Mouse (Mus musculus) testis, adult 2 months (tissue): ENCODE results near the gene Syne2. TPM values are rescaled to one million over a fixed set of nuclear protein-coding genes. Genes with fewer than 3 reads are reported as not detected.

Experiments used
- H3K27ac ChIP-seq: fragments of 200-500 bp; 2 replicates; pipeline ENCODE4 v1.5.1; 2012; ENCODE audit warnings: low read depth, low read length; ENCODE audit not compliant: control insufficient read depth, insufficient read depth
- H3K27me3 ChIP-seq: fragments of 200-500 bp; 2 replicates; pipeline ENCODE4 v1.6.1; 2012; ENCODE audit warnings: mild to moderate bottlenecking, low read length, moderate library complexity; ENCODE audit not compliant: control insufficient read depth, insufficient read depth
- H3K36me3 ChIP-seq: fragments of 200-500 bp; 2 replicates; pipeline ENCODE4 v1.6.1; 2012; ENCODE audit warnings: mild to moderate bottlenecking, low read length; ENCODE audit not compliant: control insufficient read depth, insufficient read depth
- H3K4me1 ChIP-seq: fragments of 200-500 bp; 2 replicates; pipeline ENCODE4 v1.6.1; 2012; ENCODE audit warnings: low read length; ENCODE audit not compliant: control insufficient read depth, insufficient read depth
- H3K4me3 ChIP-seq: fragments of 200-500 bp; 2 replicates; pipeline ENCODE4 v1.5.1; 2012; ENCODE audit warnings: low read depth, mild to moderate bottlenecking, low read length, moderate library complexity, mixed read lengths; ENCODE audit not compliant: control insufficient read depth
- CTCF ChIP-seq: fragments of 200-500 bp; IDR thresholded peaks from 2 replicates; pipeline ENCODE4 v1.5.1; 2012; ENCODE audit warnings: low read depth, mild to moderate bottlenecking, inconsistent platforms, low read length, moderate library complexity; ENCODE audit not compliant: control insufficient read depth, insufficient read depth, insufficient replicate concordance
- POLR2A ChIP-seq: fragments of 200-500 bp; IDR thresholded peaks from 2 replicates; pipeline ENCODE4 v1.6.1; 2012; ENCODE audit warnings: low read depth, mild to moderate bottlenecking, inconsistent platforms, low read length, moderate library complexity; ENCODE audit not compliant: control insufficient read depth
- polyA plus RNA-seq: library from polyadenylated mRNA; depleted of rRNA; stranded (reverse); fragments of >200 nt; gene quantifications from 2 replicates; pipeline ENCODE4 v1.2.3, GENCODE M21; 2012

The Syne2 gene
- polyA plus RNA-seq, 1 experiment = 35.5 TPM

- peak overlapping the region; percentile 74 for H3K4me3 ChIP-seq
- peaks cover 8% of the 10 kb centered on the region for H3K4me1 ChIP-seq
- no peak overlapping the region for H3K27ac ChIP-seq
- no peaks in the 10 kb centered on the region for H3K36me3 ChIP-seq
- no peaks in the 10 kb centered on the region for H3K27me3 ChIP-seq
- TF ChIP-seq CTCF (no peak), POLR2A (no peak)
Measured at GRCm38 (mm10) chr12:75819481-75819880, 1.5 kb downstream of the Syne2 start.

GRCm38 (mm10) chr12:75820216-75820615 lies 2.3 kb downstream of the Syne2 start:
- Histone ChIP-seq H3K36me3 (no peaks in the 10 kb centered on the region), H3K4me1 (peaks cover 8% of the 10 kb centered on the region), H3K4me3 (no peak overlapping the region), H3K27ac (no peak overlapping the region), H3K27me3 (no peaks in the 10 kb centered on the region)
- TF ChIP-seq CTCF (no peak), POLR2A (no peak)

GRCm38 (mm10) chr12:75822122-75822521 lies 4.2 kb downstream of the Syne2 start:
- TF ChIP-seq POLR2A (no peak), CTCF (no peak)
- H3K36me3 ChIP-seq = no peaks in the 10 kb centered on the region
- H3K27ac ChIP-seq = no peak overlapping the region
- H3K4me1 ChIP-seq = peaks cover 8% of the 10 kb centered on the region
- H3K4me3 ChIP-seq = no peak overlapping the region
- H3K27me3 ChIP-seq = no peaks in the 10 kb centered on the region

GRCm38 (mm10) chr12:75823475-75823874 lies 5.5 kb downstream of the Syne2 start:
- Histone ChIP-seq H3K27me3 (no peaks in the 10 kb centered on the region), H3K4me1 (peaks cover 8% of the 10 kb centered on the region), H3K36me3 (no peaks in the 10 kb centered on the region), H3K4me3 (no peak overlapping the region), H3K27ac (no peak overlapping the region)
- TF ChIP-seq CTCF (no peak), POLR2A (no peak)

DNA sequence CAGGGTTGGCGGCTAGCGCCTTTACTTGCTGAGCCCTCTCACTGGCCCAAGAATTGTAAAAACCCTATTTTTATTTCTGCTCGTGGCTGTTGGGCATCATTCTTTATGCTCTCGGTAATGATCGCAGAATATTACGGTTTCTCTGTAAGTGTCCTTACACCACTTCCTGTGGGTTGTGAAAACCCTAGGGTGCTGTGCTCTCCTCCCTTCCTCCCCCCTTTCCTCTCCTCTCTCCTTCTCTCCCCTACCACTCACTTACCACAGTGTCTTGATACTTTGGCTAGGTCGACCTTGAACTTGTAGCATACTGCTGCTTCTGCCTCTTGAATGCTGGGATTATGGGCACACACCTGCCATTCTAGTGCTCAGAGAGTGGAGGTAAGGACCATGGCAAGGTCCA lies 7.5 kb downstream of the Syne2 start:
- H3K27me3 ChIP-seq = no peaks in the 10 kb centered on the region
- peaks cover 3% of the 10 kb centered on the region for H3K4me1 ChIP-seq
- no peaks in the 10 kb centered on the region for H3K36me3 ChIP-seq
- H3K27ac ChIP-seq = no peak overlapping the region
- TF ChIP-seq POLR2A (no peak), CTCF (no peak)
- no peak overlapping the region for H3K4me3 ChIP-seq

DNA sequence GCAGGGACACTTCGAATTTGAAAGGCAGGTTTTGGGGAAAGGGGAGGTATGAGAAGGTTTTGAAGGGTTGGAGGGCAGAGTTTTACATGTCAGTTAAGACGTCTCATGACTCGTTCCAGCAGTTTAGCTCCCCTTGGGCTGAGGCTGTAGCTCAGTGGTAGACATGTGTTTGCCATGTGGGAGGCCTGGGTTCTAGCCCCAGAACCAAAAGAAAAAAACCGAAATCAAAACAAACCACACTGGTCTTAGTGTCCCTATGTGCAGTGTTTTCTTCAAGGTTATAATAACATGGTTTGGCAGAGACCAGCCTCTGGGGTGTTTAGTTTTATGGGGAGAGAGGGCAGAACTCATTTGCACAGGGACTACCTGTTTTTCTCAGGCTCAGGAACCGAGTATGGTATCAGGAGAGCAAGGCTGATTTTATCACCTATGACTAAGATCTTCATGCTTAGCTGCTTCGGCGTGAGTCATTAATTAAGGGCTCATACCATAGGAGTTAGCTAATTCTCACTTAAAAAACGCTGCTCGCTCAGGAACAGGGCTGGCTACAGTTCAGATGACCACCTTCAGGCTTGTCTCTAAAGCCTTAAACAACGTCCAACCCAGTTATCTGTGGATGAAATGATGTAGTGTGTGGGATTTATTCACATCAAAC lies 8.9 kb downstream of the Syne2 start:
- no peak overlapping the region for H3K4me3 ChIP-seq

GRCm38 (mm10) chr12:75827751-75828150 lies 9.8 kb downstream of the Syne2 start:
- no peaks in the 10 kb centered on the region for H3K27me3 ChIP-seq
- TF ChIP-seq POLR2A (no peak), CTCF (no peak)
- H3K27ac ChIP-seq = no peak overlapping the region
- H3K36me3 ChIP-seq = no peaks in the 10 kb centered on the region
- H3K4me1 ChIP-seq = peaks cover 3% of the 10 kb centered on the region
- H3K4me3 ChIP-seq = no peak overlapping the region

More for the DNA sequence above, 8.9 kb downstream of the Syne2 start:
- Histone ChIP-seq H3K4me1 (peaks cover 3% of the 10 kb centered on the region), H3K27me3 (no peaks in the 10 kb centered on the region), H3K27ac (peak overlapping the region; percentile 17; the same call in 1 of the 2 replicates), H3K36me3 (no peaks in the 10 kb centered on the region)
- TF ChIP-seq CTCF (no peak), POLR2A (no peak)
